Comparison of ENCODE assay signal across 8 mouse cellular contexts in genomic region chr15:101006251-101007040, GRCm38 (mm10). TPM values are rescaled to one million over a fixed set of nuclear protein-coding genes. Genes with fewer than 3 reads are reported as not detected.
DNase-seq lines count a peak whose midpoint lies in the region; ATAC-seq and TF ChIP-seq lines count a peak whose summit lies in the region.

No protein-coding gene starts in this region.

- in situ Hi-C loops in CH12.LX (cut with MboI; ENCODE audit: low pct_ligation_motif_present, low pct_unique_long_range_greater_than_20kb, low sequenced_read_pairs): loop anchor here (10.0 kb wide), 1 partner anchor 242 kb away; the partner anchor contains the start of gene Slc4a8

- peak overlapping the region; percentile 85 for H3K4me2 ChIP-seq in CH12.LX (ENCODE audit: insufficient read depth, low read depth, poor library complexity, severe bottlenecking)
- H3K4me2 ChIP-seq in intestine, embryonic 15.5 days (replicated peaks): peak overlapping the region; percentile 65
- peak overlapping the region; percentile 45 for H3K4me2 ChIP-seq in liver, embryonic 16.5 days (ENCODE audit: low read depth, low read length)
- peak overlapping the region; percentile 55 for H3K4me2 ChIP-seq in neural tube, embryonic 13.5 days

- H3K9me3 ChIP-seq in CH12.LX (replicated peaks; ENCODE audit: low read length): no peaks in the 10 kb centered on the region
- no peaks in the 10 kb centered on the region for H3K9me3 ChIP-seq in intestine, embryonic 15.5 days
- no peaks in the 10 kb centered on the region for H3K9me3 ChIP-seq in liver, embryonic 16.5 days (replicated peaks; ENCODE audit: control insufficient read depth, low read length)
- no peaks in the 10 kb centered on the region for H3K9me3 ChIP-seq in neural tube, embryonic 13.5 days

- peaks cover 10 to 18% of the 10 kb centered on the region in 2 experiments for H3K4me1 ChIP-seq in CH12.LX (ENCODE audit: control insufficient read depth in 1 of 2, insufficient read depth in 2 of 2)
- H3K4me1 ChIP-seq in intestine, embryonic 15.5 days (replicated peaks): peaks cover 10% of the 10 kb centered on the region
- no peaks in the 10 kb centered on the region for H3K4me1 ChIP-seq in liver, embryonic 16.5 days (ENCODE audit: control insufficient read depth, low read depth, low read length)
- H3K4me1 ChIP-seq in neural tube, embryonic 13.5 days (replicated peaks): peaks cover 10% of the 10 kb centered on the region

- peak overlapping the region; percentile 23; the same call in 1 of the 2 replicates for H3K9ac ChIP-seq in CH12.LX (ENCODE audit: insufficient read depth, low read depth)
- H3K9ac ChIP-seq in intestine, embryonic 15.5 days: peak overlapping the region; percentile 18; the same call in 1 of the 2 replicates
- H3K9ac ChIP-seq in liver, embryonic 16.5 days (ENCODE audit: low read depth, low read length): no peak overlapping the region
- peak overlapping the region; percentile 38; the same call in 1 of the 2 replicates for H3K9ac ChIP-seq in neural tube, embryonic 13.5 days

- dilution Hi-C loops in CH12.LX (cut with MboI; ENCODE audit: extremely low pct_ligation_motif_present, extremely low pct_unique_long_range_greater_than_20kb, low sequenced_read_pairs): no loop called here

- no peaks in the 10 kb centered on the region for H3K36me3 ChIP-seq in CH12.LX (replicated peaks in 1 of 2; ENCODE audit: control insufficient read depth in 1 of 2, insufficient read depth in 1 of 2, low read length in 1 of 2)
- H3K36me3 ChIP-seq in intestine, embryonic 15.5 days: no peaks in the 10 kb centered on the region
- H3K36me3 ChIP-seq in liver, embryonic 16.5 days (ENCODE audit: control insufficient read depth, insufficient read depth): no peaks in the 10 kb centered on the region
- H3K36me3 ChIP-seq in neural tube, embryonic 13.5 days: peaks cover 41% of the 10 kb centered on the region

- intact Hi-C loops in gastrocnemius, postnatal 36 days (cut with DNase I): no loop called here

- peak; percentile 68 for DNase-seq in CH12.LX (ENCODE audit: extremely low read depth)
- DNase-seq in brain, embryonic 14.5 days (ENCODE audit: low read depth): peak; percentile 71
- DNase-seq in gastrocnemius, postnatal 36 days: peak; percentile 21 to 24
- DNase-seq in spleen, adult 12 weeks (ENCODE audit: low spot score): no peak
- DNase-seq in cerebellum, adult 11-12 months: no peak

- no peak for TF ChIP-seq CTCF in CH12.LX (conservative IDR thresholded peaks at IDR 0.05 in 1 of 2, IDR thresholded peaks at IDR 0.05 in 1 of 2; ENCODE audit: low read depth in 2 of 2, low read length in 2 of 2)
- no peak for TF ChIP-seq CTCF in brain, embryonic 14.5 days (IDR thresholded peaks at IDR 0.05; ENCODE audit: borderline replicate concordance, extremely low read depth, insufficient read depth, insufficient read length)

- ATAC-seq in intestine, embryonic 15.5 days: peak; percentile 97
- ATAC-seq in liver, embryonic 16.5 days (ENCODE audit: low read depth): 0 out of 2 replicates have a peak, but pooled peaks have one; percentile 24
- ATAC-seq in neural tube, embryonic 13.5 days (ENCODE audit: low read depth): peak; percentile 75; the same call in 1 of the 2 replicates

- TF ChIP-seq RAD21 in CH12.LX (IDR thresholded peaks at IDR 0.05; ENCODE audit: low read depth, low read length): no peak

- peaks cover 57% of the 10 kb centered on the region for H3K27me3 ChIP-seq in CH12.LX (replicated peaks)
- H3K27me3 ChIP-seq in intestine, embryonic 15.5 days (replicated peaks): no peaks in the 10 kb centered on the region
- H3K27me3 ChIP-seq in liver, embryonic 16.5 days (ENCODE audit: control insufficient read depth, insufficient read depth, low read depth, low read length): 0 out of 2 replicates have a peak, but pooled peaks cover 2% of the 10 kb centered on the region
- 0 out of 2 replicates have a peak, but pooled peaks cover 6% of the 10 kb centered on the region for H3K27me3 ChIP-seq in neural tube, embryonic 13.5 days

- no peak overlapping the region for H3K27ac ChIP-seq in CH12.LX (ENCODE audit: insufficient read depth, low read depth)
- no peak overlapping the region for H3K27ac ChIP-seq in intestine, embryonic 15.5 days
- no peak overlapping the region for H3K27ac ChIP-seq in liver, embryonic 16.5 days (ENCODE audit: low read length)
- no peak overlapping the region for H3K27ac ChIP-seq in neural tube, embryonic 13.5 days (replicated peaks)

- H3K79me2 ChIP-seq in CH12.LX (replicated peaks; ENCODE audit: control insufficient read depth, extremely low read depth, insufficient read depth, poor library complexity, severe bottlenecking): no peaks in the 10 kb centered on the region

- WGBS in intestine, embryonic 15.5 days: 10% methylated on average over 14 of the region's 15 CpGs
- 10% methylated on average over 14 of the region's 15 CpGs for WGBS in liver, embryonic 16.5 days (ENCODE audit: insufficient replicate concordance)
- WGBS in neural tube, embryonic 13.5 days: 12% methylated on average over 14 of the region's 15 CpGs

- TF ChIP-seq POLR2A in CH12.LX (IDR thresholded peaks at IDR 0.05; ENCODE audit: low read depth, low read length): peak; percentile 59
- no peak for TF ChIP-seq POLR2A in brain, embryonic 14.5 days (IDR thresholded peaks at IDR 0.05; ENCODE audit: borderline replicate concordance, extremely low read depth, insufficient read depth, insufficient read length, poor library complexity, severe bottlenecking)

- no peak for TF ChIP-seq EP300 in CH12.LX (IDR thresholded peaks at IDR 0.05; ENCODE audit: low read length)

- H3K4me3 ChIP-seq in CH12.LX (replicated peaks in 1 of 3; ENCODE audit: low read depth in 2 of 3, low read length in 2 of 3, poor library complexity in 1 of 3): peak overlapping the region; percentile 43 to 63 (median 49)
- H3K4me3 ChIP-seq in intestine, embryonic 15.5 days (replicated peaks): peak overlapping the region; percentile 41
- H3K4me3 ChIP-seq in liver, embryonic 16.5 days (ENCODE audit: low read depth, low read length): 0 out of 2 replicates have a peak overlapping the region, but pooled peaks have one; percentile 4
- H3K4me3 ChIP-seq in neural tube, embryonic 13.5 days: peak overlapping the region; percentile 33

TF ChIP-seq in CH12.LX, 34 proteins besides CTCF, POLR2A, EP300 and RAD21:
- TF ChIP-seq MAX (IDR thresholded peaks at IDR 0.05; ENCODE audit: low read length) (no peak), MAZ (IDR thresholded peaks at IDR 0.05; ENCODE audit: low read depth, low read length) (no peak), MYC (IDR thresholded peaks at IDR 0.05; ENCODE audit: low read depth, low read length) (no peak), TBP (conservative IDR thresholded peaks at IDR 0.05; ENCODE audit: low read depth, low read length) (0 out of 2 replicates have a peak, but pooled peaks have one; percentile 13), CHD1 (IDR thresholded peaks at IDR 0.05; ENCODE audit: low read depth, low read length) (no peak), NELFE (IDR thresholded peaks at IDR 0.05; ENCODE audit: low read depth, low read length) (no peak), JUND (conservative IDR thresholded peaks at IDR 0.05; ENCODE audit: low read depth, low read length) (no peak), HCFC1 (IDR thresholded peaks at IDR 0.05; ENCODE audit: low read depth, low read length) (no peak), BHLHE40 (IDR thresholded peaks at IDR 0.05; ENCODE audit: low read depth, low read length) (peak; percentile 72), ZKSCAN1 (IDR thresholded peaks at IDR 0.05; ENCODE audit: borderline replicate concordance, low read depth, low read length) (no peak), NRF1 (IDR thresholded peaks at IDR 0.05; ENCODE audit: low read depth, low read length) (no peak), MEF2A (IDR thresholded peaks at IDR 0.05; ENCODE audit: borderline replicate concordance, low read depth, low read length) (no peak), SIN3A (IDR thresholded peaks at IDR 0.05; ENCODE audit: low read length) (no peak), ETS1 (conservative IDR thresholded peaks at IDR 0.05; ENCODE audit: low read depth, low read length) (no peak), ZNF384 (IDR thresholded peaks at IDR 0.05; ENCODE audit: low read depth, low read length) (no peak), ZMIZ1 (IDR thresholded peaks at IDR 0.05; ENCODE audit: low read depth, low read length) (no peak), USF2 (conservative IDR thresholded peaks at IDR 0.05; ENCODE audit: low read depth, low read length) (peak; percentile 38), E2F4 (IDR thresholded peaks at IDR 0.05; ENCODE audit: insufficient replicate concordance, low read depth, low read length) (no peak), PAX5 (IDR thresholded peaks at IDR 0.05; ENCODE audit: low read length) (no peak), USF1 (IDR thresholded peaks at IDR 0.05; ENCODE audit: low read depth, low read length) (peak; percentile 59)

RNA-seq across cellular contexts. Expression of gene Gm47841, which starts 40.8 kb away (rescaled TPM):
- total RNA-seq in CH12.LX (2012; rRNA removed) (not detected in 2 replicates), CH12.LX (2014; rRNA removed) (not detected in 2 replicates)
- not detected in 2 replicates for polyA plus RNA-seq in CH12.LX (2012; ENCODE audit: insufficient read length, low read depth)
- polyA plus RNA-seq in brain, embryonic 14.5 days (2012; rRNA removed): not detected in 2 replicates
- total RNA-seq in gastrocnemius, postnatal 36 days (2021): not detected
- polyA plus RNA-seq in intestine, embryonic 15.5 days (2015; fragmentation: Nextera tagmentation; extraction: Ambion mirVana): not detected in 2 replicates
- polyA plus RNA-seq in liver, embryonic 16.5 days (2015; fragmentation: Nextera tagmentation; extraction: Ambion mirVana): not detected in 2 replicates
- not detected in 2 replicates for polyA plus RNA-seq in neural tube, embryonic 13.5 days (2015; fragmentation: Nextera tagmentation; extraction: Ambion mirVana)

Comparison
In these comparisons a context has a peak if more than half of its experiments do, and no peak if none do; other contexts are left out.
1. DNase-seq: peak in CH12.LX (single experiment), brain, embryonic 14.5 days (single experiment) and gastrocnemius, postnatal 36 days (2 of 2); none in spleen, adult 12 weeks (single experiment) and cerebellum, adult 11-12 months (single experiment).
2. ATAC-seq: peak in every context shown above with its lines; median percentile 97 in intestine, embryonic 15.5 days; 75 in neural tube, embryonic 13.5 days; 24 in liver, embryonic 16.5 days.
3. Peak in every context shown above with its lines, with median percentiles within 50 percentile points of each other: H3K4me2 ChIP-seq and H3K4me3 ChIP-seq.